Mouse (Mus musculus) limb, embryonic 14.5 days (tissue): ENCODE results near the gene Cox17. TPM values are rescaled to one million over a fixed set of nuclear protein-coding genes. Genes with fewer than 3 reads are reported as not detected.
"Not testable (repeated sequence)": the region's sequence is repeated elsewhere in the genome, so short reads cannot be mapped to it uniquely, and the experiment has no call there.

Experiments
- ATAC-seq: fragments of 200-750 bp; cut with Nextera tagmentation; 2 replicates; pipeline ENCODE4 v1.8.0; 2017; ENCODE audit warnings: low read depth, moderate number of reproducible peaks, moderate TSS enrichment; ENCODE audit not compliant: low FRiP score
- DNase-seq: peaks from one replicate; pipeline ENCODE4 v3.0.0-alpha.2; 2015; ENCODE audit warnings: low spot score
- H3K27ac ChIP-seq: fragments of 300-500 bp; sonication (generic); replicated peaks from 2 replicates; pipeline ENCODE4 v1.5.1; 2014; ENCODE audit warnings: low read depth, mild to moderate bottlenecking, low read length, moderate library complexity, mixed read lengths
- H3K27me3 ChIP-seq: fragments of 300-500 bp; sonication (generic); 2 replicates; pipeline ENCODE4 v1.6.1; 2014; ENCODE audit warnings: low read length, mixed read lengths; ENCODE audit not compliant: control insufficient read depth, insufficient read depth
- H3K36me3 ChIP-seq: fragments of 300-500 bp; sonication (generic); 2 replicates; pipeline ENCODE4 v1.6.1; 2014; ENCODE audit warnings: mild to moderate bottlenecking, low read length, moderate library complexity, mixed read lengths; ENCODE audit not compliant: control insufficient read depth, insufficient read depth
- H3K4me1 ChIP-seq: fragments of 300-500 bp; sonication (generic); 2 replicates; pipeline ENCODE4 v1.6.1; 2014; ENCODE audit warnings: antibody characterized with exemption, low read length, mixed read lengths; ENCODE audit not compliant: control insufficient read depth, insufficient read depth
- H3K4me2 ChIP-seq: fragments of 300-500 bp; sonication (generic); replicated peaks from 2 replicates; pipeline ENCODE4 v1.6.1; 2014; ENCODE audit warnings: low read depth, mild to moderate bottlenecking, low read length, moderate library complexity; ENCODE audit not compliant: severe bottlenecking
- H3K4me3 ChIP-seq: fragments of 300-500 bp; sonication (generic); replicated peaks from 2 replicates; pipeline ENCODE4 v1.5.1; 2014; ENCODE audit warnings: low read length
- H3K9ac ChIP-seq: fragments of 300-500 bp; sonication (generic); 2 replicates; pipeline ENCODE4 v1.6.1; 2014; ENCODE audit warnings: mild to moderate bottlenecking, low read depth, low read length, moderate library complexity; ENCODE audit not compliant: severe bottlenecking
- H3K9me3 ChIP-seq: fragments of 300-500 bp; sonication (generic); 2 replicates; pipeline ENCODE4 v1.6.1; 2016; ENCODE audit warnings: low read length; ENCODE audit not compliant: control insufficient read depth
- POLR2A ChIP-seq: fragments of 200-500 bp; IDR thresholded peaks from 2 replicates; pipeline ENCODE4 v1.8.0; 2012; ENCODE audit warnings: inconsistent platforms, mild to moderate bottlenecking, moderate library complexity, borderline replicate concordance; ENCODE audit not compliant: insufficient read depth, insufficient read length; ENCODE audit errors: extremely low read depth
- WGBS: fragments of 180-500 bp; shearing (Covaris S2); extraction: QIAGEN DNeasy Blood & Tissue Kit; methylation state at CpG from one replicate; pipeline ENCODE4 v1.1.7; 2014; 5-methylcytosine and 5-hydroxymethylcytosine counted together
- polyA plus RNA-seq, 2 experiments: library from polyadenylated mRNA; depleted of rRNA in 1 of 2; stranded (reverse) in 1 of 2; unstranded in 1 of 2; fragments of >200 nt; fragmentation: Nextera tagmentation in 1 of 2; extraction: Ambion mirVana in 1 of 2; gene quantifications; 2 replicates each; pipeline versions ENCODE4 v1.2.1 to v1.2.3; 2012 to 2014

Gene Cox17
- polyA plus RNA-seq, 2 experiments = 83.6 to 124 TPM

- 0 out of 2 replicates have a peak overlapping the region, but pooled peaks have one; percentile 8 for H3K4me3 ChIP-seq
- H3K4me1 ChIP-seq = no peaks in the 10 kb centered on the region
- no peaks in the 10 kb centered on the region for H3K36me3 ChIP-seq
- 38% methylated on average over 17 of the region's 17 CpGs for WGBS
- no peak overlapping the region for H3K9ac ChIP-seq
- H3K4me2 ChIP-seq = peak overlapping the region; percentile 35
- H3K27me3 ChIP-seq = no peaks in the 10 kb centered on the region
- peak; percentile 53; the same call in 1 of the 2 replicates for ATAC-seq
- peak; percentile 52 for DNase-seq
- TF ChIP-seq POLR2A = no peak
- H3K27ac ChIP-seq = no peak overlapping the region
- H3K9me3 ChIP-seq = no peaks in the 10 kb centered on the region
These were observed 25.3 kb upstream of the Cox17 start for GRCm38 (mm10) chr16:38321452-38321935.

- no peak for TF ChIP-seq POLR2A
- ATAC-seq = no peak
- WGBS = 89% methylated on average over 15 of the region's 15 CpGs
These were observed 22.5 kb upstream of the Cox17 start for GRCm38 (mm10) chr16:38324311-38324710.

GRCm38 (mm10) chr16:38326778-38327397 is 19.9 kb upstream of the Cox17 start:
- ATAC-seq = no peak

More at GRCm38 (mm10) chr16:38324311-38324710, 22.5 kb upstream of the Cox17 start:
- no peak overlapping the region for H3K4me2 ChIP-seq
- H3K27ac ChIP-seq = no peak overlapping the region
- H3K9me3 ChIP-seq = no peaks in the 10 kb centered on the region
- H3K9ac ChIP-seq = no peak overlapping the region
- no peaks in the 10 kb centered on the region for H3K36me3 ChIP-seq
- H3K4me1 ChIP-seq = no peaks in the 10 kb centered on the region
- H3K27me3 ChIP-seq = no peaks in the 10 kb centered on the region
- H3K4me3 ChIP-seq = no peak overlapping the region
- DNase-seq = no peak

GRCm38 (mm10) chr16:38329340-38329739 is 17.5 kb upstream of the Cox17 start:
- Histone ChIP-seq H3K27me3 (no peaks in the 10 kb centered on the region), H3K4me3 (no peak overlapping the region), H3K9ac (no peak overlapping the region), H3K9me3 (no peaks in the 10 kb centered on the region), H3K27ac (no peak overlapping the region), H3K4me2 (no peak overlapping the region), H3K36me3 (no peaks in the 10 kb centered on the region), H3K4me1 (no peaks in the 10 kb centered on the region)
- WGBS = 87% methylated on average over 3 of the region's 3 CpGs
- DNase-seq = no peak
- ATAC-seq = no peak
- no peak for TF ChIP-seq POLR2A

More at GRCm38 (mm10) chr16:38326778-38327397, 19.9 kb upstream of the Cox17 start:
- no peak for DNase-seq
- no peak for TF ChIP-seq POLR2A
- H3K9me3 ChIP-seq = no peaks in the 10 kb centered on the region
- no peaks in the 10 kb centered on the region for H3K4me1 ChIP-seq
- no peaks in the 10 kb centered on the region for H3K27me3 ChIP-seq
- no peak overlapping the region for H3K27ac ChIP-seq
- WGBS = 73% methylated on average over 11 of the region's 11 CpGs
- H3K4me2 ChIP-seq = no peak overlapping the region
- no peaks in the 10 kb centered on the region for H3K36me3 ChIP-seq
- H3K9ac ChIP-seq = no peak overlapping the region
- no peak overlapping the region for H3K4me3 ChIP-seq

GRCm38 (mm10) chr16:38334431-38334830 is 12.4 kb upstream of the Cox17 start:
- no peaks in the 10 kb centered on the region for H3K27me3 ChIP-seq
- H3K4me2 ChIP-seq = no peak overlapping the region
- H3K4me1 ChIP-seq = no peaks in the 10 kb centered on the region
- no peak overlapping the region for H3K9ac ChIP-seq
- WGBS = 14% methylated on average over 6 of the region's 6 CpGs
- no peak overlapping the region for H3K4me3 ChIP-seq
- no peaks in the 10 kb centered on the region for H3K9me3 ChIP-seq
- no peak for ATAC-seq
- no peaks in the 10 kb centered on the region for H3K36me3 ChIP-seq
- H3K27ac ChIP-seq = no peak overlapping the region
- DNase-seq = no peak
- no peak for TF ChIP-seq POLR2A

- 95% methylated on average over 4 of the region's 4 CpGs for WGBS
- H3K9me3 ChIP-seq, H3K27me3 ChIP-seq, H3K4me2 ChIP-seq, H3K4me3 ChIP-seq, H3K27ac ChIP-seq, H3K4me1 ChIP-seq, DNase-seq, H3K9ac ChIP-seq, ATAC-seq, H3K36me3 ChIP-seq: not testable (repeated sequence)
These were observed 8.7 kb upstream of the Cox17 start for GRCm38 (mm10) chr16:38338077-38338476.
